In the genomic region with DNA sequence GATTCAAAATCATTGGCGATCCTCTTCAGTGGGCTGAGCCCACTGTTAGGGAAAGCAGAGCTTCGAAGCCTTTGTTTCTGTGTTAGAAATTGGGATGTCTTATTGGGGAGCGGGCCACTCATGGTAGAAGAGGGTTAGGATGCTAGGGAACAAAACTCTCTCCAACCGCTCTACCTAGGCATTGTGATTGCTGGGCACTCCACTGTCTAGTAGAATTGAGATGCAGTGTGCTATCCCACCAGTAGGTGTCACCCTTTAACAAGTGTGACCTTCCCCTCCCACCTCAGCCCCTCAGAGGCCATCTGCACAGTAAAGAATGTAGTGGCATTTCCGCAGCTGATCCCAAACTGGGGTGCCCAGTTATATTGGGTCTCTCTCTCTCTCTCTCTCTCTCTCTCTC, we compare ENCODE assay signal across 8 mouse cellular contexts. TPM values are rescaled to one million over a fixed set of nuclear protein-coding genes. Genes with fewer than 3 reads are reported as not detected.
A peak's percentile ranks its signal among the peaks of the same experiment; 100 is the strongest.
DNase-seq lines count a peak whose midpoint lies in the region; ATAC-seq lines count a peak whose summit lies in the region.

No protein-coding gene starts in this region.

- H3K36me3 ChIP-seq in embryonic facial prominence, embryonic 14.5 days (ENCODE audit: control insufficient read depth, insufficient read depth, low read length) = no peaks in the 10 kb centered on the region
- H3K36me3 ChIP-seq in heart, embryonic 11.5 days (ENCODE audit: control insufficient read depth, insufficient read depth, low read length) = no peaks in the 10 kb centered on the region
- no peaks in the 10 kb centered on the region for H3K36me3 ChIP-seq in kidney, embryonic 15.5 days
- H3K36me3 ChIP-seq in limb, embryonic 15.5 days = no peaks in the 10 kb centered on the region

- H3K4me2 ChIP-seq in embryonic facial prominence, embryonic 14.5 days (ENCODE audit: low read depth, low read length) = peak overlapping the region; percentile 38; the same call in 1 of the 2 replicates
- H3K4me2 ChIP-seq in heart, embryonic 11.5 days = no peak overlapping the region
- H3K4me2 ChIP-seq in kidney, embryonic 15.5 days = no peak overlapping the region; the same call in 1 of the 2 replicates
- H3K4me2 ChIP-seq in limb, embryonic 15.5 days = no peak overlapping the region

- H3K27me3 ChIP-seq in embryonic facial prominence, embryonic 14.5 days (replicated peaks; ENCODE audit: control insufficient read depth, insufficient read depth, low read length) = no peaks in the 10 kb centered on the region
- peaks cover 4% of the 10 kb centered on the region; the same call in 1 of the 2 replicates for H3K27me3 ChIP-seq in heart, embryonic 11.5 days (ENCODE audit: control insufficient read depth, insufficient read depth, low read length)
- 0 out of 2 replicates have a peak, but pooled peaks cover 6% of the 10 kb centered on the region for H3K27me3 ChIP-seq in kidney, embryonic 15.5 days
- no peaks in the 10 kb centered on the region for H3K27me3 ChIP-seq in limb, embryonic 15.5 days

- DNase-seq in 416B (ENCODE audit: low read depth) = peak; percentile 93
- peak; percentile 31 to 58 for DNase-seq in adrenal gland, postnatal 4 days (ENCODE audit: low spot score in 2 of 2)
- peak; percentile 92 for DNase-seq in embryonic facial prominence, embryonic 14.5 days (ENCODE audit: low spot score)
- DNase-seq in spleen, postnatal 4 days (ENCODE audit: low spot score in 2 of 2) = peak; percentile 79 to 89

- H3K27ac ChIP-seq in embryonic facial prominence, embryonic 14.5 days (replicated peaks; ENCODE audit: low read depth, low read length) = no peak overlapping the region
- no peak overlapping the region for H3K27ac ChIP-seq in heart, embryonic 11.5 days (ENCODE audit: low read depth, low read length)
- no peak overlapping the region for H3K27ac ChIP-seq in kidney, embryonic 15.5 days
- no peak overlapping the region for H3K27ac ChIP-seq in limb, embryonic 15.5 days

- H3K9ac ChIP-seq in embryonic facial prominence, embryonic 14.5 days (ENCODE audit: low read depth, low read length) = no peak overlapping the region
- H3K9ac ChIP-seq in heart, embryonic 11.5 days (ENCODE audit: low read depth, low read length) = no peak overlapping the region
- no peak overlapping the region for H3K9ac ChIP-seq in kidney, embryonic 15.5 days
- no peak overlapping the region for H3K9ac ChIP-seq in limb, embryonic 15.5 days

- 15% methylated on average over 5 of the region's 5 CpGs for WGBS in embryonic facial prominence, embryonic 14.5 days
- WGBS in heart, embryonic 11.5 days (ENCODE audit: insufficient replicate concordance) = 16% methylated on average over 5 of the region's 5 CpGs
- WGBS in kidney, embryonic 15.5 days = 22% methylated on average over 5 of the region's 5 CpGs
- 15% methylated on average over 5 of the region's 5 CpGs for WGBS in limb, embryonic 15.5 days

- H3K9me3 ChIP-seq in embryonic facial prominence, embryonic 14.5 days (ENCODE audit: control insufficient read depth, low read length) = no peaks in the 10 kb centered on the region
- H3K9me3 ChIP-seq in heart, embryonic 11.5 days (replicated peaks; ENCODE audit: control insufficient read depth, low read length) = no peaks in the 10 kb centered on the region
- no peaks in the 10 kb centered on the region for H3K9me3 ChIP-seq in kidney, embryonic 15.5 days (replicated peaks)
- H3K9me3 ChIP-seq in limb, embryonic 15.5 days = no peaks in the 10 kb centered on the region

- no peak overlapping the region for H3K4me3 ChIP-seq in embryonic facial prominence, embryonic 14.5 days (ENCODE audit: low read depth, low read length)
- H3K4me3 ChIP-seq in heart, embryonic 11.5 days (ENCODE audit: low read depth, low read length) = no peak overlapping the region
- H3K4me3 ChIP-seq in kidney, embryonic 15.5 days (replicated peaks) = no peak overlapping the region
- no peak overlapping the region for H3K4me3 ChIP-seq in limb, embryonic 15.5 days

- peaks cover 4% of the 10 kb centered on the region; the same call in 1 of the 2 replicates for H3K4me1 ChIP-seq in embryonic facial prominence, embryonic 14.5 days (ENCODE audit: control insufficient read depth, insufficient read depth, low read length)
- no peaks in the 10 kb centered on the region for H3K4me1 ChIP-seq in heart, embryonic 11.5 days (ENCODE audit: control insufficient read depth, insufficient read depth, low read length)
- H3K4me1 ChIP-seq in kidney, embryonic 15.5 days = peaks cover 3% of the 10 kb centered on the region; the same call in 1 of the 2 replicates
- peaks cover 16% of the 10 kb centered on the region for H3K4me1 ChIP-seq in limb, embryonic 15.5 days

- ATAC-seq in embryonic facial prominence, embryonic 14.5 days (ENCODE audit: low read depth) = peak; percentile 88
- ATAC-seq in heart, embryonic 11.5 days (replicated peaks; ENCODE audit: insufficient number of reproducible peaks, low FRiP score, low TSS enrichment) = peak; percentile 52; the same call in 1 of the 2 replicates
- peak; percentile 82 for ATAC-seq in kidney, embryonic 15.5 days (replicated peaks; ENCODE audit: low FRiP score)
- 0 out of 2 replicates have a peak, but pooled peaks have one; percentile 70 for ATAC-seq in limb, embryonic 15.5 days (ENCODE audit: insufficient number of reproducible peaks, low FRiP score, low TSS enrichment, low read depth)
- peak; percentile 84 for ATAC-seq in monocyte, adult 5-6 weeks (replicated peaks; ENCODE audit: insufficient number of reproducible peaks, low FRiP score, low TSS enrichment, poor library complexity, severe bottlenecking)

RNA-seq across cellular contexts. Expression of a gene that starts 52.2 kb away (rescaled TPM):
- total RNA-seq in adrenal gland, postnatal 4 days (2021) = 1 to 10 TPM in 1 of 2 experiments, under 1 TPM in 1; 0.98 to 1.9 TPM
- 5.5 and 5.7 TPM in 2 replicates for polyA plus RNA-seq in embryonic facial prominence, embryonic 14.5 days (2014; fragmentation: Nextera tagmentation; extraction: Ambion mirVana)
- 0.65 and 1.3 TPM in 2 replicates for polyA plus RNA-seq in heart, embryonic 11.5 days (2014; fragmentation: Nextera tagmentation; extraction: Ambion mirVana)
- 0.16 and 0.17 TPM in 2 replicates for polyA plus RNA-seq in kidney, embryonic 15.5 days (2015; fragmentation: Nextera tagmentation; extraction: Ambion mirVana)
- polyA plus RNA-seq in limb, embryonic 15.5 days (2015; fragmentation: Nextera tagmentation; extraction: Ambion mirVana) = 3.5 and 3.6 TPM in 2 replicates
- total RNA-seq in monocyte, adult 5-6 weeks (2017) = 0.53 TPM in 1 of 3 replicates, not detected in the others
